Mouse (Mus musculus) cerebellum, adult 2 months (tissue): ENCODE results near the gene Med14. TPM values are rescaled to one million over a fixed set of nuclear protein-coding genes. Genes with fewer than 3 reads are reported as not detected.

Experiments
- DNase-seq, 2 experiments: peaks; one replicate each; pipeline ENCODE4 v3.0.0; 2021
- H3K27ac ChIP-seq: fragments of 200-500 bp; 2 replicates; pipeline ENCODE4 v1.5.1; 2012; ENCODE audit warnings: low read length, control low read depth, inconsistent platforms; ENCODE audit not compliant: insufficient read depth
- H3K27me3 ChIP-seq: fragments of 200-500 bp; 2 replicates; pipeline ENCODE4 v1.6.1; 2012; ENCODE audit warnings: inconsistent platforms, mild to moderate bottlenecking, low read length, moderate library complexity; ENCODE audit not compliant: control insufficient read depth, insufficient read depth
- H3K4me1 ChIP-seq: fragments of 200-500 bp; 2 replicates; pipeline ENCODE4 v1.6.1; 2011; ENCODE audit warnings: low read length; ENCODE audit not compliant: control insufficient read depth, insufficient read depth
- H3K4me3 ChIP-seq: fragments of 200-500 bp; replicated peaks from 2 replicates; pipeline ENCODE3; 2011; ENCODE audit warnings: mild to moderate bottlenecking, low read depth, low read length, control low read depth; ENCODE audit not compliant: insufficient read depth
- CTCF ChIP-seq: fragments of 200-500 bp; IDR thresholded peaks from 2 replicates; pipeline ENCODE4 v1.5.1; 2011; ENCODE audit warnings: low read depth, mild to moderate bottlenecking, control low read depth, low read length, moderate library complexity, borderline replicate concordance; ENCODE audit not compliant: insufficient read depth
- POLR2A ChIP-seq: fragments of 200-500 bp; IDR thresholded peaks from 2 replicates; pipeline ENCODE4 v1.6.1; 2011; ENCODE audit warnings: low read length, control low read depth, borderline replicate concordance; ENCODE audit not compliant: insufficient read depth
- WGBS: fragments of 180-500 bp; shearing (Covaris S2); methylation state at CpG from one replicate; pipeline ENCODE4 v1.1.7; 2018; 5-methylcytosine and 5-hydroxymethylcytosine counted together
- polyA plus RNA-seq: library from polyadenylated mRNA; depleted of rRNA; stranded (reverse); fragments of >200 nt; gene quantifications from 2 replicates; pipeline ENCODE4 v1.2.3, GENCODE M21; 2012; rRNA removed

Gene Med14
- polyA plus RNA-seq: 31.4 and 35.1 TPM in 2 replicates

- no peaks in the 10 kb centered on the region for H3K4me1 ChIP-seq
- H3K4me3 ChIP-seq: peak within 1 kb of the TSS; percentile 73
- no peaks in the 10 kb centered on the region for H3K27me3 ChIP-seq
- 6% methylated on average over 44 of the region's 79 CpGs for WGBS
- peak; percentile 90 to 92 for DNase-seq
- H3K27ac ChIP-seq: peak within 1 kb of the TSS; percentile 97
- TF ChIP-seq CTCF: no peak
- peak; percentile 63 for TF ChIP-seq POLR2A
Measured at GRCm38 (mm10) chrX:12761626-12762333, at the start of gene Med14. Gene Med14 (minus strand): TSS chrX:12762073.

- WGBS: 74% methylated on average over 4 of the region's 4 CpGs
- Histone ChIP-seq H3K4me3 (no peak overlapping the region), H3K27me3 (no peaks in the 10 kb centered on the region), H3K27ac (no peak overlapping the region), H3K4me1 (no peaks in the 10 kb centered on the region)
- DNase-seq: no peak
- no peak for TF ChIP-seq POLR2A
- TF ChIP-seq CTCF: no peak
Measured at GRCm38 (mm10) chrX:12800559-12800958, 38.7 kb upstream of the Med14 start.

DNA sequence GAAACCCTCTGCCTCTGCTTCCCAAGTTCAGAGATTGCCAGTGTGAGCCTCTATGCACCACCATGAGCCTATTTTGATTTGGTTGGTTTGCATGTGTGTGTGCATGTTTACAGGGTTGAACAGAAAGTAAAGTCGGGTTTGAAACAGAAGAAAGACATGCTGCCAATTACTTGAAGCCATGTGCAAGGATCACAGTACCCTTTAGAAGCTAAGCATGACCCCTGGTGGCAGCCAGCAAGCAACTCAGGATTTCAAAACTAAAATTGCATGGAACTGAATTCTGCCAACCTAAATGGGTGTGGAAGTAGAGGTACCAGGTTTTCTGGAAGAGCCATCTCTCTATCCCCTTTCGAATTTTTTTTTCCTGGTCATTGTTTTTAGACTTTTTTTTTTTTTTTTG lies 33.0 kb upstream of the Med14 start:
- no peaks in the 10 kb centered on the region for H3K4me1 ChIP-seq
- WGBS: 34% methylated on average over 2 of the region's 2 CpGs
- DNase-seq: peak in 1 of 2 experiments; percentile 10

DNA sequence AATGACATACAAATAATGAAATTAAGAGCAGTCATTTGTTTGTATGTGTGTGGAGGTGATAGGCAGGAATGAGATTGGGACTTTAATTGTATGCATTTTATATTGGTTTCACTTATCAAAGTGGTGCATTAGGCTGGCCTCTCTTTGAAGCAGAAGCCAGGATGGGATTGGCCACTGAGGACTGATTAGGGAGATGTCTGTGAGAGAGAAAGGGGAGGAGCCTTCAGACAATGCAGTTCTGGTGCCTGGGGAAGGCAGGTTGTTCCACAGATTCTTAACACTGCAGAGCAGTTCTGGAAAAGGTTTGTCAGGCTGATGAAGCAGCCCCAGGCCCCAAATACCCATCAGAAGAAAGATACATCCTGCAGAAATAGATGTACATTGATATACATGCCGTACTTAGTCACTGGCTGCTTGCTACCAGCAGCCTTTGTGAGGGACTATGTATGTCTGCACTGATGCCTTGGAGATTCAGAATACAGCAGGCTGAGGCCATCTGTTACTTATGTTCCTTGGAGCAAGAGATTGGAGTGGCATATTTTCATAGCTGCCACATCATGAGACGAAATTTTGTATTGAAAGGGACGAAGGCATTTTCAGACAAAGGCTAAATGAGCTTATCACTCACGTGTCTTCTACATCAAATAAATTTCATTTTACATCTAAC lies 29.9 kb upstream of the Med14 start:
- H3K27ac ChIP-seq: no peak overlapping the region
- H3K27me3 ChIP-seq: no peaks in the 10 kb centered on the region
- H3K4me1 ChIP-seq: no peaks in the 10 kb centered on the region
- 32% methylated on average over 4 of the region's 4 CpGs for WGBS
- peak; percentile 16 to 29 for DNase-seq
- no peak for TF ChIP-seq POLR2A
- no peak for TF ChIP-seq CTCF
- no peak overlapping the region for H3K4me3 ChIP-seq

More for the DNA sequence above, 33.0 kb upstream of the Med14 start:
- no peaks in the 10 kb centered on the region for H3K27me3 ChIP-seq
- no peak overlapping the region for H3K4me3 ChIP-seq
- no peak overlapping the region for H3K27ac ChIP-seq
- TF ChIP-seq CTCF (peak; percentile 30; the same call in 1 of the 2 replicates), POLR2A (no peak)

DNA sequence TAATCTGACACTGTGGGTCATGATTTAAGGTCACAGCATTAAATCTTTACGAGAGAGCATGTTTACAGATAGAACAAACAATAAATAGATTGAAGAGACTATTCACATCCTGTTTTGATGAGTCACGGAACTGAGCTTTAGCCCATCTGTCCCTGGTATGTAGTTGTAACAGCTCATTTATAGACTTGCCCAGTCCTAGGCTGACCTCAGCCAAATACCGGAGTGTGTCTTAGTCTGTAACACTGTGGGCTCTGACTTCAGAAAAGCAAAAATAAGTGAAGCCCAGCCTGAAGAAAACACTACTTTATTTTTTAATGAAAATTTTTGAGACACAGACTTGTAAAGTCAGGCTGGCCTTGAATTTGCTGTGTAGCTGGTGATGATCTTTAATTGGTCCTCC lies 11.4 kb upstream of the Med14 start:
- 68% methylated on average over 3 of the region's 3 CpGs for WGBS
- DNase-seq: no peak
- H3K4me3 ChIP-seq: no peak overlapping the region
- TF ChIP-seq CTCF (no peak), POLR2A (no peak)
- no peaks in the 10 kb centered on the region for H3K27me3 ChIP-seq
- no peak overlapping the region for H3K27ac ChIP-seq
- H3K4me1 ChIP-seq: no peaks in the 10 kb centered on the region

DNA sequence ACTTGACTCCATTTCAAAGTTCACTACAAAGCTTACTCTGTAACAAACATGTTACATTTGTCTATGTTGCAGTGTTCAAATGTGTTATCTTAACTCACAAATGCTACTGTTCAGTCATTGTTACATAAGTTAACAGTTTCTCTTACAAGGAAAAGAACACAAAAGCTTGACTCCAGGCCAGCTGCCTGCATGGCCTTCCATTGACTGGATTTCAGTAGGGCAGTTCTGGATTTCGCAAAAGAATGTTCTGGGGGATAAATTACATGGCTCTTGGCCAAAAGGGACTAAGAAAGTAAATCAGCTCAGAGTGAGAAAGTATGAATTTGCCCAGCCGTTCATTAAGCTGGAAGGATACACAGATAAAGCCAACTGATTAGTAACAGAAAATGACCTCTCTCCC lies 9.7 kb upstream of the Med14 start:
- 59% methylated on average over 2 of the region's 2 CpGs for WGBS

GRCm38 (mm10) chrX:12768571-12768970 lies 6.7 kb upstream of the Med14 start:
- TF ChIP-seq POLR2A (no peak), CTCF (no peak)
- Histone ChIP-seq H3K4me1 (no peaks in the 10 kb centered on the region), H3K27me3 (no peaks in the 10 kb centered on the region), H3K27ac (no peak overlapping the region), H3K4me3 (no peak overlapping the region)
- DNase-seq: no peak
- WGBS: 39% methylated on average over 3 of the region's 3 CpGs

More for the DNA sequence above, 9.7 kb upstream of the Med14 start:
- TF ChIP-seq CTCF (no peak), POLR2A (no peak)
- Histone ChIP-seq H3K4me3 (no peak overlapping the region), H3K27ac (no peak overlapping the region), H3K27me3 (no peaks in the 10 kb centered on the region), H3K4me1 (no peaks in the 10 kb centered on the region)
- DNase-seq: no peak
